Comparison of ENCODE assay signal across 19 mouse cellular contexts in the genomic region with DNA sequence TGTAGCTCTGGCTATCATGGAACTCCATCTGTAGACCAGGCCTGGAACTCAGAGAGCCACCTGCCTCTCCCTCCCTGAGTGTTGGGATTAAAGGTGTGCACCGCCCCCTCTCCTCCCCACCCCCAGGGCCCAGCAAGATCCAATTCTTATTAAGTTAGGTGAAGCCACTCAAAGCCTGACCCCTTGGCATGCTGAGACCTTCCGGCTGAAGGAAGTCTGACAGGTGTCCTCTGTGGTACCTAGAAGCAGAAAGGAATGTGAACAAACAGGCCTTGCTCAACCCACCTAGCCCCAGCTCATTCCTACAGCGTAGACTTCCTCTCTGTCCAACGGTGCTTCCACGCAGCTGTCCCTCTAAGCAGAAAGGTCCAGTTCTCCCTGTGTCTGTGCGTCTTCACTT. TPM values are rescaled to one million over a fixed set of nuclear protein-coding genes. Genes with fewer than 3 reads are reported as not detected.
DNase-seq lines count a peak whose midpoint lies in the region; ATAC-seq and TF ChIP-seq lines count a peak whose summit lies in the region.
"Had no signal": no experiment of that assay in that cellular context is flagged by ENCODE, and none has a peak within 500 bp of the region (broad histone marks: within the 10 kb centered on the region; RNA-seq: fewer than 3 reads in every experiment).

No protein-coding gene starts in this region.

- no peak for TF ChIP-seq CTCF in lung, embryonic 14.5 days (IDR thresholded peaks at IDR 0.05; ENCODE audit: low read depth)
- TF ChIP-seq CTCF in lung, adult 2 months (IDR thresholded peaks at IDR 0.05; ENCODE audit: insufficient read depth, low read length) = no peak
- no peak for TF ChIP-seq CTCF in ES-Bruce4 (IDR thresholded peaks at IDR 0.05; ENCODE audit: low read depth, low read length)

- no peak for ATAC-seq in forebrain, embryonic 16.5 days
- ATAC-seq in lung, embryonic 14.5 days (ENCODE audit: insufficient read depth) = peak; percentile 52; the same call in 1 of the 2 replicates
- peak; percentile 83 for ATAC-seq in lung, embryonic 16.5 days (ENCODE audit: low read depth)
- ATAC-seq: CD4-positive, CD25-positive, alpha-beta regulatory T cell, adult 4 months; forebrain, embryonic 14.5 days; hindbrain, embryonic 16.5 days had no signal

- H3K9ac ChIP-seq in forebrain, embryonic 16.5 days (replicated peaks; ENCODE audit: low read depth, low read length) = no peak overlapping the region
- H3K9ac ChIP-seq in lung, embryonic 14.5 days = no peak overlapping the region
- H3K9ac ChIP-seq in ES-Bruce4 (ENCODE audit: low read depth, poor library complexity, severe bottlenecking) = no peak overlapping the region
- H3K9ac ChIP-seq in lung, embryonic 16.5 days (ENCODE audit: low read length) = no peak overlapping the region
- H3K9ac ChIP-seq: embryonic facial prominence, embryonic 13.5 days; heart, embryonic 12.5 days had no signal

- no peak overlapping the region for H3K4me3 ChIP-seq in forebrain, embryonic 10.5 days
- no peak overlapping the region for H3K4me3 ChIP-seq in forebrain, embryonic 16.5 days (replicated peaks; ENCODE audit: low read length)
- H3K4me3 ChIP-seq in lung, embryonic 14.5 days (ENCODE audit: low read depth, low read length) = no peak overlapping the region
- no peak overlapping the region for H3K4me3 ChIP-seq in lung, adult 2 months (replicated peaks; ENCODE audit: extremely low read depth, low read depth, low read length)
- H3K4me3 ChIP-seq in ES-Bruce4 (ENCODE audit: low read depth, low read length) = no peak overlapping the region
- H3K4me3 ChIP-seq in lung, embryonic 16.5 days (ENCODE audit: low read length) = no peak overlapping the region
- H3K4me3 ChIP-seq: embryonic facial prominence, embryonic 13.5 days; heart, embryonic 12.5 days had no signal

- H3K4me1 ChIP-seq in forebrain, embryonic 10.5 days = peaks cover 23% of the 10 kb centered on the region
- 0 out of 2 replicates have a peak, but pooled peaks cover 2% of the 10 kb centered on the region for H3K4me1 ChIP-seq in forebrain, embryonic 16.5 days (replicated peaks; ENCODE audit: control insufficient read depth, insufficient read depth, low read length)
- no peaks in the 10 kb centered on the region for H3K4me1 ChIP-seq in lung, embryonic 14.5 days (ENCODE audit: insufficient read depth)
- H3K4me1 ChIP-seq in lung, adult 2 months (ENCODE audit: control insufficient read depth, insufficient read depth, low read length) = no peaks in the 10 kb centered on the region
- no peaks in the 10 kb centered on the region for H3K4me1 ChIP-seq in ES-Bruce4 (ENCODE audit: control insufficient read depth, insufficient read depth, low read length)
- peaks cover 4% of the 10 kb centered on the region for H3K4me1 ChIP-seq in lung, embryonic 16.5 days (replicated peaks; ENCODE audit: control insufficient read depth, insufficient read depth, low read length)

- H3K36me3 ChIP-seq in forebrain, embryonic 10.5 days (replicated peaks) = no peaks in the 10 kb centered on the region
- H3K36me3 ChIP-seq in forebrain, embryonic 16.5 days (ENCODE audit: control insufficient read depth, insufficient read depth) = no peaks in the 10 kb centered on the region
- H3K36me3 ChIP-seq in lung, embryonic 14.5 days (ENCODE audit: insufficient read depth) = no peaks in the 10 kb centered on the region
- no peaks in the 10 kb centered on the region for H3K36me3 ChIP-seq in ES-Bruce4 (ENCODE audit: control insufficient read depth, insufficient read depth, low read length, poor library complexity, severe bottlenecking)
- no peaks in the 10 kb centered on the region for H3K36me3 ChIP-seq in lung, embryonic 16.5 days (ENCODE audit: control insufficient read depth, insufficient read depth, low read length)
- H3K36me3 ChIP-seq: embryonic facial prominence, embryonic 13.5 days; heart, embryonic 12.5 days had no signal

- H3K27ac ChIP-seq in forebrain, embryonic 10.5 days = peak overlapping the region; percentile 30; the same call in 1 of the 2 replicates
- H3K27ac ChIP-seq in forebrain, embryonic 16.5 days (ENCODE audit: low read length) = no peak overlapping the region
- no peak overlapping the region for H3K27ac ChIP-seq in lung, embryonic 14.5 days (ENCODE audit: low read depth)
- H3K27ac ChIP-seq in ES-Bruce4 (ENCODE audit: insufficient read depth, low read length) = no peak overlapping the region
- no peak overlapping the region for H3K27ac ChIP-seq in lung, embryonic 16.5 days (ENCODE audit: low read length)
- H3K27ac ChIP-seq: embryonic facial prominence, embryonic 13.5 days had no signal

- H3K27me3 ChIP-seq in forebrain, embryonic 10.5 days (ENCODE audit: poor library complexity, severe bottlenecking) = no peaks in the 10 kb centered on the region
- no peaks in the 10 kb centered on the region for H3K27me3 ChIP-seq in forebrain, embryonic 16.5 days (replicated peaks; ENCODE audit: control insufficient read depth, insufficient read depth, low read length)
- no peaks in the 10 kb centered on the region for H3K27me3 ChIP-seq in lung, embryonic 14.5 days (ENCODE audit: insufficient read depth, low read length)
- H3K27me3 ChIP-seq in ES-Bruce4 (ENCODE audit: control insufficient read depth, insufficient read depth, low read length, poor library complexity, severe bottlenecking) = no peaks in the 10 kb centered on the region
- no peaks in the 10 kb centered on the region for H3K27me3 ChIP-seq in lung, embryonic 16.5 days (ENCODE audit: control insufficient read depth, insufficient read depth, low read depth, low read length)
- H3K27me3 ChIP-seq: embryonic facial prominence, embryonic 13.5 days; heart, embryonic 12.5 days had no signal

- WGBS in forebrain, embryonic 10.5 days = 85% methylated on average over 6 of the region's 6 CpGs
- WGBS in forebrain, embryonic 16.5 days = 90% methylated on average over 6 of the region's 6 CpGs
- 52% methylated on average over 6 of the region's 6 CpGs for WGBS in lung, embryonic 14.5 days
- 63% methylated on average over 6 of the region's 6 CpGs for WGBS in lung, adult 2 months
- WGBS in lung, embryonic 16.5 days = 63% methylated on average over 6 of the region's 6 CpGs

- no peak for DNase-seq in forebrain, embryonic 10.5 days (ENCODE audit: extremely low spot score, low spot score)
- peak; percentile 44 for DNase-seq in lung, embryonic 14.5 days
- DNase-seq in lung, adult 2 months = no peak
- no peak for DNase-seq in layer of hippocampus, adult 9-10 months (ENCODE audit: low spot score)
- no peak for DNase-seq in layer of hippocampus, adult 18-20 months (ENCODE audit: low spot score in 2 of 2)
- DNase-seq: adrenal gland, postnatal 10 days; B cell, adult 2 months; cerebellum, adult 11 months; cerebellum, adult 8-10 months; cerebellum, postnatal 14 days; gastrocnemius, postnatal 14 days had no signal

- H3K9me3 ChIP-seq in forebrain, embryonic 10.5 days = peaks cover 5% of the 10 kb centered on the region; the same call in 1 of the 2 replicates
- no peaks in the 10 kb centered on the region for H3K9me3 ChIP-seq in forebrain, embryonic 16.5 days (ENCODE audit: control insufficient read depth, low read length)
- no peaks in the 10 kb centered on the region for H3K9me3 ChIP-seq in lung, embryonic 14.5 days (ENCODE audit: low read depth, low read length)
- no peaks in the 10 kb centered on the region for H3K9me3 ChIP-seq in ES-Bruce4 (replicated peaks; ENCODE audit: control insufficient read depth, insufficient read depth, low read length, poor library complexity, severe bottlenecking)
- peaks cover 5% of the 10 kb centered on the region; the same call in 1 of the 2 replicates for H3K9me3 ChIP-seq in lung, embryonic 16.5 days (ENCODE audit: control insufficient read depth, low read length)
- H3K9me3 ChIP-seq: embryonic facial prominence, embryonic 13.5 days had no signal

- no peak for TF ChIP-seq POLR2A in lung, adult 2 months (IDR thresholded peaks at IDR 0.05; ENCODE audit: borderline replicate concordance, extremely low read depth, low read depth, low read length)
- no peak for TF ChIP-seq POLR2A in ES-Bruce4 (IDR thresholded peaks at IDR 0.05; ENCODE audit: insufficient read depth, low read length)

- no peak overlapping the region for H3K4me2 ChIP-seq in forebrain, embryonic 16.5 days (ENCODE audit: low read length)
- H3K4me2 ChIP-seq in lung, embryonic 14.5 days = no peak overlapping the region
- H3K4me2 ChIP-seq in lung, embryonic 16.5 days (ENCODE audit: low read depth, low read length) = no peak overlapping the region
- H3K4me2 ChIP-seq: embryonic facial prominence, embryonic 13.5 days; heart, embryonic 12.5 days had no signal

- 0 out of 2 replicates have a peak, but pooled peaks have one; percentile 9 for TF ChIP-seq EP300 in ES-Bruce4 (IDR thresholded peaks at IDR 0.05; ENCODE audit: insufficient read depth, low read depth, low read length)

RNA-seq across cellular contexts. Expression of gene A630001G21Rik, which starts 37.5 kb away (rescaled TPM):
- polyA plus RNA-seq in forebrain, embryonic 10.5 days (2016; fragmentation: Nextera tagmentation; extraction: Ambion mirVana) = 0.51 and 0.65 TPM in 2 replicates
- polyA plus RNA-seq in forebrain, embryonic 16.5 days (2015; fragmentation: Nextera tagmentation; extraction: Ambion mirVana) = 0.32 and 0.81 TPM in 2 replicates
- 1.4 and 1.8 TPM in 2 replicates for polyA plus RNA-seq in lung, embryonic 14.5 days (2014; fragmentation: Nextera tagmentation; extraction: Ambion mirVana)
- polyA plus RNA-seq in lung, adult 2 months (2012; rRNA removed) = 3.0 and 3.6 TPM in 2 replicates
- 0.44 and 1.1 TPM in 2 replicates for polyA plus RNA-seq in ES-Bruce4 (2011; ENCODE audit: insufficient read depth, insufficient read length, low read depth, missing spikeins)
- 1.3 and 1.5 TPM in 2 replicates for polyA plus RNA-seq in lung, embryonic 16.5 days (2015; fragmentation: Nextera tagmentation; extraction: Ambion mirVana)
- total RNA-seq in layer of hippocampus, adult 18-20 months (2021) = under 1 TPM; 0.25 to 0.68 TPM

RNA-seq across cellular contexts. Expression of gene Cab39, which starts 52.3 kb away (rescaled TPM):
- polyA plus RNA-seq in forebrain, embryonic 10.5 days (2016; fragmentation: Nextera tagmentation; extraction: Ambion mirVana) = 34.0 TPM in 2 replicates
- 47.1 and 50.2 TPM in 2 replicates for polyA plus RNA-seq in forebrain, embryonic 16.5 days (2015; fragmentation: Nextera tagmentation; extraction: Ambion mirVana)
- polyA plus RNA-seq in lung, embryonic 14.5 days (2014; fragmentation: Nextera tagmentation; extraction: Ambion mirVana) = 47.0 and 49.3 TPM in 2 replicates
- 43.8 and 48.3 TPM in 2 replicates for polyA plus RNA-seq in lung, adult 2 months (2012; rRNA removed)
- 73.9 and 75.2 TPM in 2 replicates for polyA plus RNA-seq in ES-Bruce4 (2011; ENCODE audit: insufficient read depth, insufficient read length, low read depth, missing spikeins)
- 26.3 TPM in 2 replicates for polyA plus RNA-seq in lung, embryonic 16.5 days (2015; fragmentation: Nextera tagmentation; extraction: Ambion mirVana)
- 100 to 1,000 TPM; 146 to 163 TPM for total RNA-seq in layer of hippocampus, adult 18-20 months (2021)
